Mouse (Mus musculus) c-Kit-positive CD71-negative TER-119-negative erythroid progenitor cells, embryonic 14.5 days (primary cell): ENCODE results near the gene Mdm2.
"Not testable (repeated sequence)": the region's sequence is repeated elsewhere in the genome, so short reads cannot be mapped to it uniquely, and the experiment has no call there.

Source experiments
- DNase-seq: peaks from one replicate; pipeline ENCODE4 v3.0.0-alpha.2; 2013; ENCODE audit warnings: low read depth

Gene Mdm2

DNA sequence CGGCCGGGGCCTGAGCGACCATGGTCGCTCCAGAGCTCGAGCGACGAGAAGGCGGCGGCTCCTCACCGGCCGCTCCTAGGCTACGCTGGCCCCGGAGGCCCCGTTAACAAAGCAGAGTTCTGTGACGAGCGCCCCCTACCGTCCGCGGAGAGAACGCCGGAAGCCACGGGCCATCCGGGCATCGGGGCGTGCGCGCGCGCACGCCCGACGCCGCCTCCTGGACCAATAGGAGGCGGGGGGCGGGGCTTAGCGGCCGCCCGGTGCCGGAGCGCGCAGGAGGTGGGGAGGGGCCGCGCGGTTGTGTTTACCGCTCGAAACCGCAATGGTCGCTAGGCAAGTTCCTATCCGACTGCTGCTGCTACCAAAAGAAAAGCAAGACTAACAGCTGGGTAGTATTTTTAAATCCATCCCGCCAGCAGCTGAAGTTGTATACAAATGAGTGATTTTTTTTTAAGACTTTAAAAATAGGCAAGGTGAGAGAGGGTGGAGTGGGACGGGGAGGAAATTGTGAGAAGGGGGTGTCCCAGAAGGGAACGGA, at the start of gene Mdm2:
Gene Mdm2 (minus strand): TSS at position 155 of the 538 bp plus-strand sequence.
- DNase-seq, result peak; percentile 88

DNA sequence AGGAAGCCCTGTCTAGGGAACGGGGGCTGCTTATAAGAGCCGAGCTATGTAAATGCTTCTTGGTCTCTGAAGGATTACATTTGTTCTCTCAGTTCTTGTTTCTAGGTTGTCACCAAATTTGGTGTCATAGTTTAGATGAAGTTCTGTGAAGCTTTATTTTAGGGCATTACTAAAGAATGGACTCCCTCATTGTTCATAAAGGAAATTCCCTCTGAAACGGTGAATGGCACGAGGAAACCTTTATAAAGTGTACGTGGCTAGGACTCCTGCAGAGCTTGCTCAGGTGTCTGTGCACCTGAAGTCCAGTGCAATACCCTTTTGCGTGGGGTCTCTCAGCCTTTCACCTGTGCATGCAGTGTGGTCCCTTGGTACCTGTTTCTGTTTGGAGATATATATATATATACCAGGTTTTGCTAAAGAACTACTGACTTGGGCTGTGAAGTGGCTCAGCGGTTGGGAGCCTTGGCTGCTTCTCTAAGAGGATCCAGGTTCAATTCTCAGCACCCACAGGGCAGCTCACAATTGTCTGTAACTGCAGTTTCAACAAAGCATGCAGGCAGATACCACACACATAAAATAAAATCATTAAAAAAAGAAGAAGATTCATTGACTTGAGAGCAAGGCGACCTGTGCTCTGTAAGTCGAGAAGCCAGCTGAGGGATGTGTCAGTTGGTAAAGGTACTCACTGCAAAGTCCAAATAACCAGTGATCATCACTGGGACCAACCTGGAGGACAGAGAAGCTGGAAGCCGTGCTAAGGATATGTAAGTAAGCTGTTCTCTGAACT, 49.5 kb upstream of the Mdm2 start:
- no peak for DNase-seq

DNA sequence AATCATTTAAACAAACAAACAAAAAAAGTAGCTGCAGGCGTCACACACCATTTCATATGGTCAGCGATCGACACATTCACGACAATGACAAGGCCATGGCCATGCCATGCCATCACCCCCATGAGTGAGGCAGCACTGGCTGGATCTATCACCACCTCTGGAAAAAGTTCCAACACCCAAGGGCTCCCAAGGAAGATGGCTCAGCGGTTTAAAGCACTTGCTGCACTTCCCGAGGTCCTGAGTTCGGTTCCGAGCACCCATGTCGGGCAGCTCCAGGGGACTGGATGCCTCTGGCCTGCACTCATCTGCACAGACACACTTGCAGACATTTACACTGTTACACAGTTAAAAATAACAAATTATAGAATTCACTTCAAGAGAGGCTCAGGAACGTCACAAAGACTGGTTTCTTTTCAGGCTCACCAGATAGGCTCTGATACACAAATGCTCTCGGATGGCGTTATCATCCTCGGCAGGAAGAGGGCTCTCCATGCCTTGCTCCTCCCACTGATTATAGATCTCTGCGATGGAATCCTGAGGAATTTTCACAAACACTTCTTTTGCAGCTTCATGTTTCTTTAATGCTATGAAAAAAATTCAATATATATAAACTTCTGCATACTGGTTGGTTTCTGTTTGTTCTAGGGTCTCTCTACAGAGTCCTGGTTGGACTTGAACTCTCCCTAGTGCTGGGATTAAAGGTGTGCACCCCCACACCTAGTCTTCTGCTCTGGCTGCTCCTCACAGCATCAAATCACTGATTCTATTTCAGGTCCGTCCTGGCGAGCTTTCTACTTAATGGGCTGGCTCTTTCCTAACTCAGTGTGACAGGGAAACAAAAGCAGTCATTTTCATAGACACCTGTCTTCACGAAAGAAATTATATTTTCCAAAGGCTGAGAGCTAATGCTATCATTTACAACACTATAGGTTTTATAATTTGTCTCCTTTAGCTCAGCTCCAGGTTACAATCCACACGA, 48.5 kb upstream of the Mdm2 start:
- no peak for DNase-seq

DNA sequence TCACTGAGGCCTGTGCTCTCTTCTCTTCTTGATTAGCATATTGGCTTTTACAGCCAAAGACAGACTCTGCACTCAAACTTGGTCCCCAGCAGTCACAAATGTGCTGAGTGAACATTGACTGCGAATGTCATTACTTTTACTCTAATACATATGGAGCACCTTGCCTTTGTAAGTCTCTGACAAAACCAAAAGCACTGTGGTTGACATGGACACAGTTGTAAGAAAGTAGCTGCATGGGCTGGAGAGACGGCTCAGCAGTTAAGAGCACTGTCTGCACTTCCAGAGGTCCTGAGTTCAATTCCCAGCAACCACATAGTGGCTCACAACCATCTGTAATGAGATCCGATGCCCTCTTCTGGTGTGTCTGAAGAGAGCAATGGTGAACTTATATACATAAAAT, 47.8 kb upstream of the Mdm2 start:
- not testable (repeated sequence) for DNase-seq

DNA sequence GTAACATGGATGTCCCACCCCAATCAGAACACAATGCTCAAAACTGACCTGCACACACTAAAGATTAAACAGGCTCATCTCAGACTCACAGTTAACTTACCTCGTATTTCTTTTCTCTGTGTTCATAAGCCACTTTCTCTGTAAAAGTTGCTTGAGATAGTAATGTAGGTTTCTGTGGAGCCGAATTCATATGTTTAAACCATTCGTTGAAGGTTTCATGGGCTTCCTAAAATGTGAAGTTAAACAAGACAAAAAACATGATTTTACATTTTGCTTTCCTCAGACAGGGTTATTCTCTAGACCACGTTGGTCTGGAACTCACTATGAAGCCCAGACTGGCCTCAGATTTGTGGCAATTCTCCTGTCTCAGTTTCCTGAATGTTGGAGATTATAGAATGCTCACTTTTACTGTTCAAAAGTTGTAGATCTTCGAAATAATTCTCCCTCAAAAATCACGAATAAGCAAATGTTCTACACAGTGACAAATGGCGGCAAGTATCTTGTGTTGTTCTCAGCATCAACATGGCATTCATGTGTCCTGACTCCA, 47.3 kb upstream of the Mdm2 start:
- no peak for DNase-seq

DNA sequence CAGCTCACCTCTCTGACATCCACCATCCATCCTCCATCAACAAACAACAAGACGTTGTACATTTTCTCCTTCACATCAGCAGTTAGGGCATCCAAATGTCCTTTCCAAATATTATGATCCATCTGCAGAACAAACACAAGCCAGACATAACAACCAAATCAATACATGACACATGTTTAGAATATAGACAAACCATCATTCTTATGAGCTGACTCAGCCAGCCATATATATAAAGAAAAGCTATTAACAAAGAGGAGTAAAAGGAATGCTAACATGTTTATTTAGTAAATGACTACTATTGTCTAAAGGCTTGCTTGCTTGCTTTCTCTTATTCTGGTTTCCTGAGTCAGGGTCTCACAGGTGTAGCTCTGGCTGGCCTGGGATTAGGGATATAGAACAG, 46.7 kb upstream of the Mdm2 start:
- no peak for DNase-seq

DNA sequence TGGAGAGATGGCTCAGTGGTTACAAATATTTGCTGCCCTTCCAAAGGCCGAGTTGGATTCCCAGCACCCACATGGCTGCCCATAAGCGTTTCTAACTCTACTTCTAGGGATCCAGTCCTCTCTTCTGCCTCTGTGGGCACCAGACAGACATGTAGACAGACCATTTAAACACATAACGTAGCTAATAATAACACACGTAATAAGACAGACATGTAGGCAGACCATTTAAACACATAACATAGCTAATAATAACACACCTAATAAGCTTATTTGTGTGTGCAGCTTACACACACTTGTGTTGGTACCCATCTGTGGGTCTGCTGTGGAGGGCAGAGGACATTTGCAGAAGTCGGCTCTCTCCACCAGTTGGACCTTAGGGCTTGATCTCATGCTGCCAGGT, 46.2 kb upstream of the Mdm2 start:
- DNase-seq, result no peak

DNA sequence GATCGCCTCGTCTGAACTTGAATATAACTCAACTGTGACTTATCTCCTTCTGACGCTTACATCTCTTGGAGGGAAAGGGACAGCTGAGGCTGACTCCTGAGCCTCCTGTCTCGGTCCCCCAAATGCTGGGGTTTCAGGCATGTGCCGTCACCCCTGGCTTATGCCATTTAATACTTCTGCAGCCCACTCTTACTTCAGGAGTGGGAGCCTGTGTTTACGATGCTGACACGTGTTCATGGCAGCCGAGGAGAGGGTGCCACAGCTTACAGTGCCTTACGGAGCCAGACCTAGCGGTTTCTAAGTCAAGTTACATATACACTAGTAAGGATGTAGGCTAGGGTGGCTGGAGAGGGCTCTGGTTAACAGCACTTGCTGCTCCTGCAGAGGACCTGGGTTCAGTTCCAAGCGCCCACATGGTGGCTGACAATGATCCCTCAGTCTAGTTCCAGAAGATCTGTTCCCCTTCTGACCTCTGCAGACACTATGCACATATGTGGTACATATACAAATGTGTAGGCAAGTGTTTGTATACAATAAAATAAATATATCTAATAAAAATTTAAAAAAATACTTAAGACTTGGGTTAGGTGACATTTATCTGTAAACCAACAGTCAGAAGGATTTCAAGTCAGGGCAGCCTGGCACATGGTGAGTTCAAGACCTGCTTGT, 45.4 kb upstream of the Mdm2 start:
- no peak for DNase-seq

DNA sequence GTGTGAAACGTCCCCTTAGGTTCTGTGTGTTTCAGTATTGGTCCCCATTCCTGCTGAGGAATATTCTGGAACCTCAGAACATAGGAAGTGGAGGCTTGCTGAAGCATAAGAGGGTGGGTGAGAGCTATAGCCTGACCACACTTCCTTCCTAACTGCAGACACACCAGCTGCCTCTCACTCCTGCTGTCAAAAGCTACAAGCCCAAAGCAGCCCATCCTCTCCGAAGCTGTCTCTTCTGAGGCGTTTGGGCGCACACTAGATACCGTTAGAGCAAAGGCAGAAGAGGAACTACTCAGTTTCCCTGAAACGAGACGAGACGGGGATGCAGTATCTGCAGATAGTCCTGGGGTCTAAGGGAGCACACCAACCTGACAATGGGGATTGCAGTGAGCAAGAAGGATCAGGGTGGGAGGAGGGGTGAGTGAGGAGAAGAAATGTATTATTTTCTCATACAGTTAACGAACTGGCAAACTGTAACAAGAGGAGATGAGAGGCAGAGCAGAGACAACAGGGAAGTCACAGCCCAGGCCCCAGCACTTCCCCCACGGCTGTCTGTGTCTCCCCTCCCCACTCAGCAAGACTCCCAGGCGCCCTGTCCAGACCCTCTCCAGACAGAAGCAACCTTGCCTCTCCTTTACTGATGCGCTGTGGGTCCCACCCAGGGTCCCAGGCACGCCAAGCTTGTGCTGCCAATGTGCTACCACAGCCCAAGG, 44.7 kb upstream of the Mdm2 start:
- peak; percentile 34 for DNase-seq

DNA sequence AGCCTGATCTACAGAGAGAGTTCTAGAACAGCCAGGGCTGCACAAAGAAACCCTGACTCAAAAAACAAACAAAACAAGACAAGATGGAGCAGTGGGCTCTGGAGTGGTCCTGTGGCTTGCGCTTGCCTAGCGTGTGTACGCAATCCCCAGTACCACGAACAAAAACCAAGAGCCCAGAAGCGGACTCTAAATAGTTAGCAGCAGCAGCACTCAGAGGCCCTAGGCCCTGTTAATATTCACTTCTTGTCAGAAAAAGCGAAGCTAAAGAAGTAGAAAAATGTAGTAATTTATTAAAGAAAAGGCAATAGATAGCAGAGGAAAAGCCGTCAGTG, 44.0 kb upstream of the Mdm2 start:
- no peak for DNase-seq

DNA sequence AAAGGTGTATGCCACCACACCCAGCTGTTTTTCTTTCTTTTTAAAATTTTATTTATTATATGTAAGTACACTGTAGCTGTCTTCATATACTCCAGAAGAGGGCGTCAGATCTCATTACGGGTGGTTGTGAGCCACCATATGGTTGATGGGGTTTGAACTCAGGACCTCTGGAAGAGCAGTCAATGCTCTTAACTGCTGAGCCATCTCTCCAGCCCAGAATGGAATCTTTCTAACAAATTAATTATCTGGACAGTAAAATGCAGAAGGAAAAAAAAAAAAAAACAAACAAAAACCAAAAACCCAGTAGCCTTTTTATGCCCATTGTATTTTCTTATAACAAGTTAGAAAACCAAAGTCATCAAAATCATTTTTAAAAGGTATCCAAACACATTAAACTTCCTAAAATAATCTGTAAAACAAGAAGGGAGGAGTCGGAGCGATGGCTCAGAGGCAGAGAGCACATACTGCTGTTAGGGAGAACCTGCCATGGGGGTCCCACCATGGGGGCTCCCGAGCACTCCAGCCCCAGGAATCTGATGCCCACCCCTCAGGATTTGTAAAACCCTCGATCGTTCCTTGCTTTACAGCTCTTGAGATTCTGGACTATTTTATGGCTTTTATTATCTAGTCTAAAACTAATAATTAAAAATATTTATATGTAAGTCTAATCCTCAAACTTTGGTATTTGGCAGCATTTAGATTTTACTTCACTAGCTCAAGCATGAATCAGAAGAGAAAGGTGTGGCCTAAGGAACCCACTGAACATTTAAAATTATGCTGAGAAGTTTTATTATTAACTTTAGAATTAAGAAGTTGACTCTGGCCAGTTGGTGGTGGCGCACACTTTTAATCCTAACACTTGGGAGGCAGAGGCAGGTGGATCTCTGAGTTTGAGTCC, 43.4 kb upstream of the Mdm2 start:
- no peak for DNase-seq

DNA sequence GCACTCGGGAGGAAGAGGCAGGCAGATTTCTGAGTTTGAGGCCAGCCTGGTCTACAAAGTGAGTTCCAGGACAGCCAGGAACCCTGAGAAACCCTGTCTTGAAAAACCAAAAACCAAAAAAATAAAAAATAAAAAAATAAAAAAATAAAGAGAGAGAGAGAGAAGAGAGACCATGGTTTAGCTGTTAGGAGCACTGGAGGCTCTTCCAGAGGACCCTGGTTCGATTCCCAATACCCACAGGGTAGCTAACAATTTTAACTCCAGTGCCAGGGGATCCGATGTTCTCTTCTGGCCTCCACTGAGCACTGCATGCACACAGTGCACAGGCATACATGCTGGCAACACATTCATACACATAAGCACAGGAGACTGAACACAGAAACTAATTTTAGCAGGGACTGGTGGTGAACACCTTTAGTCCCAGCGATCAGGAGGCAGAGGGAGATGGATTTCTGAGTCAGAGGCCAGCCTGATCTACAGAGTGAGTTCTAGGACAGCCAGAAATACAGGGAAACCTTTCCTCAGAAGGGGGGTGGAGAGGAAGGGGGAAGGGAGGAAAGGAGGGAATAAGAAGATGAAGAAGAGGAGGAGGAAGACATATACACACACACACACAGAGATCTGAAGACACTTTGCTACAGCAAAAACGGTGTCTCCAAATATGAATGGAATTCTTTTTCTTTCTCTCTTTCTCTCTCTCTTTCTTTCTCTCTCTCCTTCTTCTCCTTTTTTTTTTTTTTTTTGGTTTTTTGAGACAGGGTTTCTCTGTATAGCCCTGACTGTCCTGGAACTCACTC, 42.5 kb upstream of the Mdm2 start:
- DNase-seq, result no peak

DNA sequence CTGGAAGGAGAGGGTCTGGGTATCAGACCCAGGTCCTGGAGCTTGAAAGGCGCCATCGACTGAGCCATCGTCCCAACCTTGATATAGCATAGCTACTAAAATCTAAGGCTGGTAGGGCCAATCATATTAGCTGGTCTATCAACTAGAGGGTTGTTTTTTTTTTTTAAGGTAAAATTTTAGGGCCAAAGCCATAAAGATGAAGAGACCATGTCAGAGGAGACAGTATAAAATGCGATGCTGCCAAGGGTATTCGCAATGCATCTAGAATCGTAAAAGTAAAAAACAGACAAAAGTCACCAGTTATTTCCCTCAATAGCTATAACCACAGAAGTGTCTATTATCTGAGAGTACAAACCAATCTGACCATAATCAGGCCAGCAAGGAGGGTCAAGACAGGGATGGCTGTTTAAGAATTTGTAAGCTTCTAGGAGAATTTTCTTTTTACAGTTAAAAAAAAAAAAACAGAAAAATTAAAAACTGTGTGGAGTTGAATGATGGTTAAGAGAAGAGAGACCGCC, 41.8 kb upstream of the Mdm2 start:
- no peak for DNase-seq

DNA sequence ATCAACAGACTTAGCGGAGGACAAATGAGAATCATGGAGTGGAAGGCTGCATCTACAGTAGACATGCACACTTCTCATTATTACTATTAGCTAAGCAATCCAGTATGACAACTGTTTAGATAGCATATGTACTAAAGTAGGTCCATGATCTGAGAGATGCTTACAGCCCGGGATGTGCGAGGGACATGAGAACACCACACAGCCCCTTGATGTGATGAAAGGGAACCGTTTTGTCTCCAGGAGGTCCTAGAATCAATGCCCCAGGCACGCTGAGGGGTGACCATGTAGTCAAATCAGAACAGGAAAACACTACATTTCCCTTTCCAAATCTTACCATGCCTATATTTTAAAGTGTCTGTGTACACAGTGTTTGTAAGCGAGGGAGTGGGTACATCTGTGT, 41.2 kb upstream of the Mdm2 start:
- DNase-seq, result no peak

DNA sequence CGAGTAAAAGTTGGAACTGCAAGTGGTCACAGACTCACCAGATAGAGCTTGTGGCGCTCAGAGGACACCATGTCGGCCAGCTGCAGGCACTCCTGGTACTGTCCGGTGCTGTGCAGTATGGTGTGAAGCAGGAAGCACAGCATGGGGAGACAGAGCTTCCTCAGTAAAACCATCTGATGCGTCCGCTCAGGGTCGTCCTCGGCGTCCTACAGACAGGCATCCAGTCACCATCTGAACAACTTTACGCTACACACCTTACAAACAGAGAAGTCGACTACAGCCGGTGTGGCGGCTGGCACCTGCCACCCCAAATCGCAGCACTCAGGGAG, 40.7 kb upstream of the Mdm2 start:
- no peak for DNase-seq

DNA sequence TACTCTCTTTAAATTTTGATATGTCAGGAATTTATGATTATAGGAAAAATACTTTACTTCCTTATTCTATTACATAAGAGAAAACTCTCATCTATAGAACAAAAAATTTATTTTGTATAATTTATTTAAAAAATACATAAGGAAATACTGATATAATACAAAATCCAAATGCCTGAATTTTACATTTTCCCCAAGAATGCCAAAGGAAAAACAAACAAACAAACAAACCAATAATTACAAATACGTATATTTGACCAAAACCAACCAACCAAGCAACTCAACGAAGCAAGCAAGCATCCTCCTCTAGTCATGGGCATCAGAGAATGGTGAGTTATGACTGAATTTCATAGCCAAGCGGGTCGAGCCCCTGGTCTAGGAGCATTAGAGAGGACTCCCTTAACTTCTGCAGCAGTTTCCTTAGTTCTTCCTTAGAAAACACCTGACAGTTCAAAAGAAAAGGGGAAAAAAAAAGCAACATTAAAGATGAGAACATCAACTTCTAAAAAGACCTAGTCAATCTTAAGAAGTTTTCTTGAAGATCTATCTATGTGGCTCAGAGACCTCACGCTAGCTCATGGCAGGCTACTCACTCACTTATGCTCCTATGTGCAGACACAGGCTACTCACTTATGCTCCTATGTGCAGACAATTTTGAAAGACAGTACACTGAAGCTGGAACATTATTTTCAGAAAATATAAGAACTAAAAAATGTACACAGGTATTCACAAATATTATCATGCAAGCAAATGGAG, 40.1 kb upstream of the Mdm2 start:
- no peak for DNase-seq

DNA sequence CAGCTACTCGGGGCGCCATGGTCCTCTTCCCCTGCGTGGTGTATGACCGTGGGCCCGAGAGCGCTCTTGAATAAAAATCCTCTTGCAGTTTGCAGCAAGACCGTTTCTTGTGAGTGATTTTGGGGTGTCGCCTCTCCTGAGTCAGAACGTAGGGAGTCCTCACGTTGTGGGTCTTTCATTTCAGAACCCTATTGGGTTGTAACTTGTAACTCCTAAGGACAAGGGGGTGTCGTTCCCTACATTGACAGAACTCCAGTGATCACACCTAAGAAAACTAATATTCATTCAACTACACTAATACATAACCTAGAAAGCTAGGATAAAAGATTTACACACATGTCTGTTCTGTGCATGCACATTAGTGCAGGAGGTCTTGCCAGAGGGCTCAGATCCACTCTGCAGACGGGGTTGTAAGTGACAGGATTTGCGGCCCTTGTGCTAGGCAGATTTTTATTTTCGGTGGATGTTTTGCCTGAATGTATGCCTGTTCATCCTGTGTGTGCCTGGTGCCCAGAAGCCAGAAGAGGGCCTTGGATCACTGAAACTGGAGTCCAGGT, 39.3 kb upstream of the Mdm2 start:
- DNase-seq, result no peak

DNA sequence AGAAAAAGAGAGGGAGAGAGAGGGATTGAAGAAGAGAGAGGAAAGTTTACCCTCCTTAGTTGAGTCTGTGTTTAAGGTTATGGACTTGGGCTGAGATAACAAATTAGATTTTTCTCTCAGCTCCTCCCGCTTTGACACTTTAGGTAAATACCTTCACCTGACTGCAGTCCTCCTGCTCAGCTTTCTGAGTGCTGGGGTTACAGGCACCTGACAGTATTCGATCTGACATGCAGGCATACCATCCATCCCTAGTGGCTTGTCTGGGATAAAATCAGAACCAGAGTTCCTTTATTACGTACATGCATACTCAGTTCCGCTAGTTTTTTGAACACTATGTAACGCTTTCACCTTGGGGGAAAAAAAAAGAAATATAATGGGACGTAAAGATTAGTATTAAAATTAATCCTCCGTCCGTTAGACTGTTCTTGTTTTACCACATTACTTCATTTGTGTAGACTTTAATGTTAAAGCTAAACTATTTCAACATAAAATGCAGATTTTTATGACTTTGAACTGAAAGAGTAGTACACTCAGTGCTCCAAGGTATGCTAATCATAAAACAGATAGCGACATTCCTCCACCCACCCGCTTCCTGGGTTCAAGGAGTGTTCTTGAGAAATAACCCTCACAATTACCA, 38.6 kb upstream of the Mdm2 start:
- no peak for DNase-seq
